Mouse (Mus musculus) 416B (cell line): ENCODE data around the gene Rinl.

Experiments used
- DNase-seq: peaks from one replicate; pipeline ENCODE4 v3.0.0; 2011; ENCODE audit warnings: low read depth

The Rinl gene

DNA sequence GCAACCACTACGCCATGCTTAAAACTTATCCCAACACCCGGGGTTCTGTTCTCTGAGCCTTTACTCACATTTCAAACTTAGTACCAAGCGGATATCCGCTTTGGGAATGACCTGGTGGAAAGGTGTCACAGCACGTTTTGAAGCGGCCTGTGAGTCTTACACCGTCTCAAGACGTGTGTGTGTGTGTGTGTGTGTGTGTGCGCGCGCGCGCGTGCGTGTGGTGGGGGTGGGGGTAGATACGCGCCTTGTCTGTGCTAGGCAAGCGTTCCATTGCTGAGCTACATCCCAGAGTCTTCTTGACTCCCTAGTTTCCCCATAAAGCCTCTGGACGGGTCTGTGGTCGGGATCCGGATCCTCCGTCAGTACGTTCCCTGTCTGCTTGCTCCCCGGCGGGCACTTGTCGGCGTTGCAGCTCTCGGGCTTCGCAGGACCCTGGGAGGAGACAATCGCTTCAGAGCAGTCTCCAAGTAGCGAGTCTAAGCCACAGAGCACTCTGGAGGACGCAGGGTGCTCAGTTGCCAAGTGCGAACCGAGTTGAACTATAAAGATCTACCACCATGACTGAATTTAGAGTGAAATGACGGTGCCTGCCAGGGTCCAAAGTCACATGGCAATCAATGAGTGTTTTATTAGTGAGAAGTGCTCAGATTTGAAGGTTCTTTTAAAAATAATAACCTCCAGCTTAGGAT, 20.8 kb downstream of the Rinl start:
- peak; percentile 92 for DNase-seq

DNA sequence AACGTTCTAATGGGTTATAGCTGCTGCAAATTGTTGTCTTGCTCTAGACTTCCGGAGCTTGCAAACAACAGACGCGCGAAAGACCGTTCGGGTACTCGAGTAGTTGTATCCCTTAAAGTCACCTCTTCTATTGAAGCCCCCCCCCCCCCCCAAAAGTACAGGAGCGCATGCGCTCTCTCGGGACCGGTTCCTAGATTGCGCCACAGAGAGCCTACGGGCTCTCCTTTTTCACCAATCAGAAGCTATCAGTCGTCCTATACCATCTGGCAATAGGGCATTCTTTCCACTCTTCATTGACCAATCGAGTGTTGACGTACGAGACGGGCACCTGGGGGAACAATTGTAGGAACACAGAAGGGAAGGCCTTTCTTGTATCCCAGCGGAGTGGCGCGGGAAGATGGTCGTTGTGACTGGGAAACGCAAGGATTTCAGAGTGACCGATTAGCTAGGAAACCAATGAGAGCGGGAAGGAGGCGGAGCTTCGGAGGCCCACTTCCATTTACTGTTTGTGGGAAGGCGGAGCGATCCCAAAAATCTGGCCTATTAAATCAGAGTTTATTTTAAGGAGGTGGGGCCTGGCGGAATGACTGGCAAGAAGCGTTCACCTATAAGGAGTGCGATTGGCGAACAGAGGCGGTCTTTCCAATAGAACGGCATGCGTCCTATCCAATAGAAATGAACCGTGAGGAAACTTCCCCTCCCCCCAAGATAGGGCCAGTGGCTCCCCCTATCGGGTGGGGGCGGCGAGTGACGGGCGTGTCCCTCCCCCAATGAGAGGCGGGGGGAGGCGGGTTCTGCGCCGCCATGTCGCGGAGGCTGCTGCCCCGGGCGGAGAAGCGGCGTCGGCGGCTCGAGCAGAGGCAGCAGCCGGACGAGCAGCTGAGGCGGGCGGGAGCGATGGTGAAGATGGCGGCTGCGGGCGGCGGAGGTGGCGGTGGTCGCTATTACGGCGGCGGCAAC, 21.6 kb downstream of the Rinl start:
- peak; percentile 100 for DNase-seq

DNA sequence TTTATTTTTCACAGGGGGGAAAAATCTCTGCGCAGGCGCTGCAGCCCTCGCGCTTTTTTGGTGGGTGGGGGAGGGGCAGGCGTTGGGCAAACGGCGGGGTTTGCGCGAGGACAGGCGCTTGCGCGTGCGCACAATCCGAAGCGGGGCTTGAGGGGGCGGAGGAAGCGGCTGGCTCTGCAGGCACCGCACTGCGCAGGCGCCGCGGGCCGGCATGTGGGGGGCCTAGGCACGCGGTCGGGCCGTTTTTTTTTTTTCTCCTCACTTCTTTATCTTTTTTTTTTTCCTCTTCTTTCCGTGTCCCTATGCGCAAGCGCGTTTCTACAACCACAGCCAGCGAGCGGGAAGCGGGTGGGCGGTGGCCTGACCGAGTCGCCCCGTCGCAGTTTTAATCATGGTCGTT, 22.5 kb downstream of the Rinl start:
- peak; percentile 97 for DNase-seq

DNA sequence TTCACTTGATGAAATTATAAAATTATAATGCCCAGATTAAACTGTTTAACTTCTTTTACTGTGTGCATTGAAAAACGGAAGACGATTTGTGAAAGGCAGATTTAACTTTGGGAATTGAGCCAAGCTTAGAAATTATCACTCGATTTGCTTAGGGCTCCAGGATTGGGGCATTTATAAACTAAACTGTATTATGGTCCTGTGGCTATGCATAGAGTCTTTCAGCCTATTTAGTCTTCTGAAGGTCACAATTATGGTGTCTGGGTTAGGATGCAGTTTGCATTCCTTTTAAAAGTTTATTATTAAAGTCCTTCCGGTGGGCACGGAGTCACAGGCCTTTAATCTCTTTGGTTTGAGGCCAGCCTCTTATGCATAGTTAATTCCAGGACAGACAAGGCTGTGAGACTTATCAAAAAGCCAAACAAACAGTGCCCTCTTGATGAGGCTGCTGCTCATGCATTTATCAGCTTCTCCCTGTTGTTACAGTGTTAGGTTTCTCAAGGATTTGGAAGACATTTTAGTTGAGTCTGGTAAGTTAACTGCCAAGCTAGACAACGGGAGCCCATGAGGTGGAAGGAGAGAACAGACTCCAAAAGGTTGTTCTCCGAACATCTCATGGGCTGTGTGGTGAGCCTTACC, 23.0 kb downstream of the Rinl start:
- DNase-seq = no peak

DNA sequence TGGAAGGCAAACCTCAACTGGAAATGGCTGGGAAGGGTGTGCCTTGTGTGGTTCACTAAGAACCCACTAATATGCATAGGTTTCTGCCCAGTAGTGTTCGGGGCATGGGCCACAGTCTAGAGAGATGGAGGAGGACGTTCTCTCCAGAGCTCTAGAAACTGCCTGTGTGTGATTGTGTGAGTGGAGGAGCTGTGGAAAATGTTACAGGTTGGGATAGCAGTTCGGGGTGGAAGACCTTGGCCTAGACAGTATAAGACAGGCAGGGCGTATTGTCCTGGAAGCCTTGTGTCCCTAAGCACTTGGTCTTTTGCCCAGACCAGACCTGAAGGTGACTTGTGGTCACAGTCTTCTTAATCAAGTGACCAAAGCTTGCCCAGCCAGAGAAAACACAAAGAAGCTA, 23.7 kb downstream of the Rinl start:
- no peak for DNase-seq

DNA sequence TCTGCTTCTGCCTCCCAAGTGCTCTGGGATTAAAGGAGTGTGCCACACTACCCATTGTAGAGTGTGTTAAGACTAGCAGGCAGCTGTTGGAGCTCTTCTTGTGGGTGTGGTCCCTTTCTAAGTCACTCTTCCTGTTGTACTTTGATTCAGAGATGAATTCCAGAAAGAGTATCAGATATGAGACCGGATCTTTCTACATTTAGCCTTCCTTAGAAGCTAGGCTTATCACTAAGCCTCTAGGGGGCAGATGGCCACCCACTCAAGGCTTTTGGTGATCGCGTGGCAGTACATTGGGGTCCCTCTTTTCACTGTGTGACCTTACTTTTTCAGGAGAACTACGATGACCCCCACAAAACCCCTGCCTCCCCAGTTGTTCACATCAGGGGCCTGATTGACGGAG, 24.2 kb downstream of the Rinl start:
- peak; percentile 71 for DNase-seq

DNA sequence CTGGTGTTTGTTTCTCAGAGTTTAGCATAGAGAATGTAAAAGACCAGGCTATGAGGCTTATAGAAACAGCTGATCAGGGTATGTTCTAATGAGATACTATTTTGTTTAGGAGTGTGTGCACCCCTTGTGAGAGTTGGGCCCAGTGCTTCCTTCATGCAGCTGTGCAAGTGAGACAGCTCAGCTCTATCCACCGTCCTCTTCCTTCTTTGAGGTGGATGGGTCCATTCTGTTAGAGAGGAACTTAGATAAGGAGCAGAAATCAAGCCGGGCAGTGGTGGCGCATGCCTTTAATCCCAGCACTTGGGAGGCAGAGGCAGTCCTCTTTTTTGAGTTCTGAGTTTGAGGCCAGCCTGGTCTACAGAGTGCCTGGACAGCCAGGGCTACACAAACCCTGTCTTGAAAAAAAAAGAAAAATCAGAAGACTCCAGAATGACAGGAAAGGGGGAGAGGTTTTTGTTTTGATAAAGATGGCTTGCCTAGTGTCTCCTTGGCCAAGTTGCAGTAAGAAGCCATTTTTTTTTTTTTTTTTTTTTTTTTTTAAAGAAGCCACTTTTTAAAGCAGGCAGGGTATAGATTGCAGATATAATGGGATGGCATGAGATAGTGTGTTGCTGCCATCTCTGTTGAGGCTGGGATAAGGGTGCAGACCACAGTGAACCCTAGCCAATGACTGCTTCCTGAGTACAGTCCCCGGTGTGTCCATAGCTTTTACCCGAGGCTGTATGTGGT, 25.7 kb downstream of the Rinl start:
- no peak for DNase-seq

DNA sequence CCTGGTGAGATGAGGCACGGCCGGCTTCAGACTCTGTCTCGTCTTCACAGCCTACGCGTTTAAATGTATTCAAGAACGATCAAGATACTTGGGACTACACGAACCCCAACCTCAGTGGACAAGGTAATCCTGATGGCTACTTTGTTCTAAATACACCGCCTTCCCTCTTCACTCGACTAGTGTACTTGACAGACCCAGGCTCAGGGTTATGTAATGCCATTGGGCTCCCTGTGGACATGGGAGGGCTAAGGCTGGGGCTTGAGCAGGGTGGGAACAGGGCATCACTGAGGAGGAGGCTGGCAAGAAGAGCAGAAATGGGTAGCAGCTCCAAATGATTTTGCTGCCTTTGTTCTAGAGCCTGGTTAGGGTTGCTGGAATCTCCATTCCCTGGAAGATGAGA, 26.5 kb downstream of the Rinl start:
- no peak for DNase-seq

DNA sequence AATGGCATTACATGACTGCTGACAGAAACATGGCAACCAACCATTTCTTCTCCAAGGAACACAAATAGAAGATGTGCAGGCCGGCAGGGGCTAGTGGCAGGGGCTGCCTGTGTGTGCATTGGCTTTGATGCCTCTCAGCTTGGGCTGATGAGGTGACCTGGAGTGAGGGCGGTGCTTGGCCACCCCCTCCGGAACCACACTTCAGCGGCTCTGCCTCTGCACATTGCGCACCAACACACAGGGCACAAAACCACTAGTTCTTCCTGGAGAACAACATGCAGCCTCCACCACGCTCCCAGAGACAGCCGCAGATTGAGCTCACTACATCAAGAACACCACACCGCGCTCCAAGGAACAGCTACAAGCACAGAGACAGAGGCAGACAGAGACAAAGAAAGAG, 27.4 kb downstream of the Rinl start:
- no peak for DNase-seq

DNA sequence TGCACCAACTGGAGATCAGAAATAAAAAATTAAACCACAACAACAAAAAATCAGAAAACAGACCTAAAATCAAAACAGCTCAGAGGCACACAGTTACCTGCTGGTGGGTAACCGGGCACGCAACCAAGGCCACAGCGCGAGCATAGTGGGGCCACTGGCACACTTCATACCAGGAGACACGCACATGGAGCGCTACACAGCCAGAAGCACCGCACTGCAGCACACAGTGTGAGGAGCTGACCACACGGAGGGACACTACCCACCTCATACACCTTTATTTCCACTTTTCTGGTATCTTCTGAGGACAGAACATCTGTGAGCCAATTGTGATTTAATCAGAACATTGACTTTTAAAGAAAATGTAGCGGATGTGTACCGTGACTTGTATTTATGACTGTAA, 28.2 kb downstream of the Rinl start:
- DNase-seq = no peak

DNA sequence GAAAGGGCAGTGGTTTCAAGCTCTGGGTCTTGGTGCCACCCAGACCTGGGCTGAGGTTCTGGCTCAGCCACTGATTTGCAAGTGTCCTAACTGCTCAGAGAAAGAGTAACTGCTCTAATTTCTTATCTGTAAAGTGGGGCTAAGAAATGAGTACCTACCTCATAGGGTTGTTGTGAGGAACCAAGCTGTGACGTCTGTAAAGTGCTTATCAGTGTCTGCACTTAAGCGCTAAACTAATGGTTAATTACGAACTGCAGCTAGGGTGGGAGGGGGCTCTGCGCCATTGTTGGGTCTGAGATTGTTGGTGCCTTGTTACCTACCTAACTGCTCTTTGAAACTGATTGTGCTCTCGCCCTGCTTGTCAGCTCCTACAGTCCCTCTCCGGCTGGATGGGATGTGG, 28.8 kb downstream of the Rinl start:
- no peak for DNase-seq

DNA sequence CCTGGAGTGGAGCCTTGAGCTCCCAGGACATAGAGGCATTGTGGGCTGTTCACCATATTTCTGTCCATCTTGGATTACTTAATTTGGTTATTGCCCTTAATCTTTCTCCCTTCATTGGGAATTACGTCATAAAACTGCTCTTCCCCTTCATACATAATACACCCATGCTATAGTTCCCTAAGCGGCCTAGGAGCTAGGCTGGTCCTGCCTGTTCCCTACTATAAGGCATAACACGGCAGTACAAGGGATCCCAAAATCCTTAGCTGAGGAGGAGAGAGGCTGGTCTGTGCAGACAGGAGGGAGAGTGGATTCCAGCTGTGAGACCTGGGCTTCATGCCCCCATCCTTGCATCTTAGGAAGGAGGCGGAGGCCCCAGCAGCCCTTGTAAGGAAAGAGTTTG, 29.2 kb downstream of the Rinl start:
- DNase-seq = no peak

DNA sequence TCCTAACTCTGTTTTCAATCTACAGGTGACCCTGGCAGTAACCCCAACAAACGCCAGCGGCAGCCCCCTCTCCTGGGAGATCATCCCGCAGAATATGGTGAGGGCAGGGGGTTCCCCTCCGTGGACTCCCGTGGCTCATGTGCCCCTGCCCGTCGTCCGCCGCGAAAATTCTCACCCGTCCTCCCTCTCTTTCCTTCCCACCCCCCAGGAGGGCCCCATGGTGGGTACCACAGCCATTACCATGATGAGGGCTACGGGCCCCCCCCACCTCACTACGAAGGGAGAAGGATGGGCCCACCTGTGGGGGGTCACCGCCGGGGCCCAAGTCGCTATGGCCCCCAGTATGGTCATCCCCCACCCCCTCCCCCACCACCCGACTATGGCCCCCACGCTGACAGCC, 29.7 kb downstream of the Rinl start:
- no peak for DNase-seq

DNA sequence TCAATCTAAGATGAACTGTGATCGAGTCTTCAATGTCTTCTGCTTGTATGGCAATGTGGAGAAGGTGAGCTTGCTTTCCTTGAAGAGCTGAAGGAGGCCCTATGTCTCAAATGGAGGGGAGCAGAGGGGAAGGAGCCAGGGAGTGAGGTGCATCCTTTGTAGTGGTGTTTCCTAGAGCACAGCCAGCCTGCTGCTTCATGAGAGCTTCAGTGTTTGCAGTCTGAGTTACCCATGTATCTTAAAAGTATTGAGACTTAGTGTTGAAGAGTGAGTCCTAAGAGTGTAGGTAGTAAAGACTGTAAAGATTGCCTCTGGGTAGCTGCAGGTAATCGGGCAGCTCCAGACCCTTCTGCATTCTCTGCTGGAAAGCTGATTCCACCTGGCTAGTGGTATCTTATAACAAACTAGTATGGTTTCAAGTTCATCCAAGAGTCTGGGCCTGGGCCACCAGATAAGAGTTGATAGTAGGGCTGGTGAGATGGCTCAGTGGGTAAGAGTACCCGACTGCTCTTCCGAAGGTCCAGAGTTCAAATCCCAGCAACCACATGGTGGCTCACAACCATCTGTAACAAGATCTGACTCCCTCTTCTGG, 30.2 kb downstream of the Rinl start:
- no peak for DNase-seq

DNA sequence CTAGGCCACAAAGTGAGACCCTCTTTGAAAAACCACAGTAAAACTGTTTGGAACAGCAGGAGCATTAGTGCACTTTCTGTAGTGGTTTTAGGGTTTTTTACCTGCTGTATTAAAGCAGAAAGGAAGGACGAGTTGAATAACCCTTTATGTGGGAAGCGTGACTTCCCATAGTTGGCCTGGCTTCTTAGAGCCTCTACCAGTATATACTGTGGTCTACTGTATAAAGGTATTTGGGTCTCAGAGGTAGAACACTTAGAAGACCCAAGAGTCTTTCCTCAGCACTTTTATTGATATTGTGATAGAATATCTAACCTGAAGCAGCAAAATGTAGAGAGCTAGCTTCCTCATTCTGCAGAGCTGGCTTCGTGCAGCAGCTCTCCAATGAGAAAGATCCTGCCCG, 30.8 kb downstream of the Rinl start:
- DNase-seq = no peak

DNA sequence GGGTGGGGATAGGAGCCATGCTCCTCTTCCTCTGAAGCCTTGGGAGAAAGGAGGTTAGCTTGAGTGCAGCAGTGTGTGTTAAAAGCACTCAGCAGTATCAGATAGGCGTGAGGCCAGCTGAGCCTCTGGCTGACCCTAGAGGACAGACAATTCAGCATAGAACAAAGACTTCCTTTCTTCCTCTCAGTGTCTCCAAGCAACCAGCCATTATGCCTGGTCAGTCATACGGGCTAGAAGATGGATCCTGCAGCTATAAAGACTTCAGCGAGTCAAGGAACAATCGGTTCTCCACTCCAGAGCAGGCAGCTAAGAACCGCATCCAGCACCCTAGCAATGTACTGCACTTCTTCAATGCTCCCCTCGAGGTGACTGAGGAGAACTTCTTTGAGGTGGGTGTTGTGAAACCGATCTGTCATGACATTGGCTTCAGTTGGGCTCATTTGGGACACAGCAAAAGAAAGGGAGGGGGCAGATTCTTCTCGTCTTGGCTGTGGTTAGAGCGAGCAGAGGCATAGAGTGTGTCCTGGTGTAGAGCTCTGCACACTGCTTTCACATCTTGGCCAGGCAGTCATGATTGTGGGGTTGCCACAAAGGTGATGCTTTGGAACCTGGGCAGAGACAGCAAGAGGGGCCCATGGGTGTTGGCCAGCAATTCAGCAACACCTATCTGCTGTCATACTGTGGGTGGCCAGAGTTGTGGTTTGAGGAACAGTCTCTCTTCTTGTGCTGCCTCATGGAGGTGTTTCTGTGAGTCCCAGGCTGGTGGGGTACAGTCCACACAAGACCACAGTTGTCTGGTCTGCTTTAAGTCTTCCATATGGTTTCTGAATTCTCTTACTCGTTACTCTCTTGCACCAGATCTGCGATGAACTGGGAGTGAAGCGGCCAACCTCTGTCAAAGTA, 31.8 kb downstream of the Rinl start:
- peak; percentile 36 for DNase-seq

DNA sequence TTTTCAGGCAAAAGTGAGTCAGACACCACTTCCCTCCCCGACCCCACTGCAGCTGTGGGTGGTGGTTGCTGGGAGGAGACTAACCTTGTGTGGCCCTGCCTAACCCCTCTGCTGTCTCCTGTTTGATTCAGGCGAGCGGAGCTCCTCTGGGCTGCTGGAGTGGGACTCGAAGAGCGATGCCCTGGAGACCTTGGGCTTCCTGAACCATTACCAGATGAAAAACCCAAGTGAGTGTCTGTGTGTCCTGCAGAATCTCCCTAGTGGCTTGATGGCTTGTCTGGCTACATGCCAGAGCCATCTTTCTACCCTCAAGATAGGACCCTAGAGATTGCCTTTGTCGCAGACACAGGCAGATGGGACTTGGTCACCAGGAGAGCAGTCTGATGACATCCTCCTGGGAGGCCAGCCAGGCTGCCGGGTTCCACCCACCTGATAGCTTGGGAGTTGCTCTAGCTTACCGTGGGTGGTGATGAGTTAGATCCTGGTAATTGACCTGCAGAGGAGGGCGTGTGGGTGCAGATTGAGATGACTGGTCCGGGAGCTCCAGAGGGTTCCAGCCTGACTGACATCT, 32.6 kb downstream of the Rinl start:
- peak; percentile 85 for DNase-seq

DNA sequence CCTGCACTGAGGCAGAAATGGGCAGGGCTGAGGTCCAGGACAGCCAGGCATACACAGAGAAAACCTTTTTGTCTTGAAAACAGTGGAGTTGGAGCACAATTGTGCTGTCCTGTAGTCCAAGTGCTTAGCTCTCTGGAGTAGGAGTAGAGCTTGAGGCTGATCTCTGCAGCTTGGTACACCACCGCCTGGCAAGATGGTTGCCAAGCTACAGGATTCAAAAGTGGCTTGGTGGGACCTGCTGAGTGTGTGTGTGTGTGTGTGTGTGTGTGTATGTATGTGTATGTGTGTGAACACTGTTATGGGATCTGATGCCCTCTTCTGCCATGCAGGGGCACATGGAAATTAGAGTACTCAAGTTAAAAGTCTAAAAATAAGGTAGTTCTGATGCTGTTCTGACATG, 33.8 kb downstream of the Rinl start:
- DNase-seq = no peak

DNA sequence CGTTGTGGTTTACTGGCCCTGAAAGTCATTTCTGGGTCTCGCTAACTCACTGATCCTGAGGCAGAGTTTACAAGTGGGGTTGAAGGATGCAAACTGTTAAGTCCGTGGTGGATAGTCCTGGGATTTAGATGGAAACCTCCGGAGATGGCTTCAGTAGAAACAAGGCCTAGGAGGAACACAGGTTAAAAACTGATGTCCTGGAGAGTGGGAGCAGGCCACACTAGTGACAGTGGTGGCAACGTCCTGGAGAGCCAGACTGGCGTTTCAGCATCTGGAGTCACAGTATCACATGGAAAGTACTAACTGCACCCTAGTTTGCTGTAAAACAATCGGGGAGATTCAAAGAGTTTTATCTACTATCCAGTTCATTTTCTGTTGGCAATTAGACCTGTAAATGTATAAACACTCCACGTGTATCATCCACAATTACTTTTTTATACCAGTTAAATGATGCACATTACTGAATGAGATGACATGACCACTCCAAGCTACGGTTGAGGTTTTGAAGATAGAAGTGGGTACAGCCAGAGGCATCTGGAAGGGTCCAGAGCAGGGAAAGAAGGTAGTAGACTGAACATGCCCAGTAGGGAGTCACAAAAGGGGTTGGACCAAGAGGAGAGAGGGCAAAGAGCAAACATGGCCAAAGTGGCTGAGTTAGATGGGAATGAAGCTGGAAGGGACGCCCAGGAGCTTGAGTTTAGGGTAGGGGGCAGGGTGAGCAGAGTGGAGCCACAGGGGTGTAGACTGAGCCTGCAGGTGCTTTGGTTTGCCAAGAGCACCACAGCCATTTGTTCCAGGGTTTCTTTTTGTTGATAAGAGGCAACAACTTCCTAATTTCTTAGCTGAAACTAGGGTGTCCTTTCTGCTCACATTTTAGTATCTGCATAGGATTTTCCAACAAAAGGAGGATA, 34.5 kb downstream of the Rinl start:
- no peak for DNase-seq
